Mouse (Mus musculus) subcutaneous adipose tissue, adult 2 months (tissue): Measurements from ENCODE around the gene Hist2h2be. TPM values are rescaled to one million over a fixed set of nuclear protein-coding genes. Genes with fewer than 3 reads are reported as not detected.

ENCODE experiments used
- polyA plus RNA-seq: library from polyadenylated mRNA; depleted of rRNA; stranded (reverse); fragments of >200 nt; gene quantifications from 2 replicates; pipeline ENCODE4 v1.2.3, GENCODE M21; 2012; ENCODE audit warnings: low replicate concordance; rRNA removed

Gene Hist2h2be
- polyA plus RNA-seq = 4.4 and 6.0 TPM in 2 replicates

GRCm38 (mm10) chr3:96220765-96221639 lies at the start of gene Hist2h2be, which contains the start of gene Hist2h2ac:
TSS of gene Hist2h2be (plus strand) at chr3:96221119.
TSS of gene Hist2h2ac (minus strand) at chr3:96220880.

GRCm38 (mm10) chr3:96172197-96173178 lies 48.4 kb upstream of the Hist2h2be start, which contains the start of gene Sf3b4:
TSS of gene Sf3b4 (plus strand) at chr3:96172332.

GRCm38 (mm10) chr3:96180727-96181477 lies 40.0 kb upstream of the Hist2h2be start, which contains the start of gene Sv2a:
TSS of gene Sv2a (plus strand) at chr3:96181151.

GRCm38 (mm10) chr3:96219661-96220130 lies 1.2 kb upstream of the Hist2h2be start, which contains the start of the genes Bola1 and Hist2h2ab:
TSS of gene Bola1 (minus strand) at chr3:96219709.
TSS of gene Hist2h2ab (plus strand) at chr3:96219865.

GRCm38 (mm10) chr3:96238954-96239793 lies 18.3 kb downstream of the Hist2h2be start, which contains the start of gene Hist2h3c2:
TSS of gene Hist2h3c2 (minus strand) at chr3:96239127.

GRCm38 (mm10) chr3:96239949-96240798 lies 19.3 kb downstream of the Hist2h2be start, which contains the start of gene Hist2h2aa2:
TSS of gene Hist2h2aa2 (minus strand) at chr3:96240276.

GRCm38 (mm10) chr3:96245003-96245886 lies 24.3 kb downstream of the Hist2h2be start, which contains the start of gene Hist2h2aa1:
TSS of gene Hist2h2aa1 (plus strand) at chr3:96245497.

GRCm38 (mm10) chr3:96246427-96246856 lies 25.5 kb downstream of the Hist2h2be start, which contains the start of gene Hist2h3c1:
TSS of gene Hist2h3c1 (plus strand) at chr3:96246685.

GRCm38 (mm10) chr3:96262979-96263550 lies 42.1 kb downstream of the Hist2h2be start, which contains the start of gene Hist2h4:
TSS of gene Hist2h4 (minus strand) at chr3:96263311.

GRCm38 (mm10) chr3:96268051-96268775 lies 47.3 kb downstream of the Hist2h2be start, which contains the start of gene Hist2h3b:
TSS of gene Hist2h3b (plus strand) at chr3:96268654.

GRCm38 (mm10) chr3:96269511-96270474 lies 48.9 kb downstream of the Hist2h2be start, which contains the start of gene Hist2h2bb:
TSS of gene Hist2h2bb (plus strand) at chr3:96269752.

